Mouse (Mus musculus) testis, adult 2 months (tissue): Measurements from ENCODE around the gene Iqgap2.

Experiments used
- CTCF ChIP-seq: fragments of 200-500 bp; IDR thresholded peaks from 2 replicates; pipeline ENCODE4 v1.5.1; 2012; ENCODE audit warnings: low read depth, mild to moderate bottlenecking, inconsistent platforms, low read length, moderate library complexity; ENCODE audit not compliant: control insufficient read depth, insufficient read depth, insufficient replicate concordance
- POLR2A ChIP-seq: fragments of 200-500 bp; IDR thresholded peaks from 2 replicates; pipeline ENCODE4 v1.6.1; 2012; ENCODE audit warnings: low read depth, mild to moderate bottlenecking, inconsistent platforms, low read length, moderate library complexity; ENCODE audit not compliant: control insufficient read depth

DNA sequence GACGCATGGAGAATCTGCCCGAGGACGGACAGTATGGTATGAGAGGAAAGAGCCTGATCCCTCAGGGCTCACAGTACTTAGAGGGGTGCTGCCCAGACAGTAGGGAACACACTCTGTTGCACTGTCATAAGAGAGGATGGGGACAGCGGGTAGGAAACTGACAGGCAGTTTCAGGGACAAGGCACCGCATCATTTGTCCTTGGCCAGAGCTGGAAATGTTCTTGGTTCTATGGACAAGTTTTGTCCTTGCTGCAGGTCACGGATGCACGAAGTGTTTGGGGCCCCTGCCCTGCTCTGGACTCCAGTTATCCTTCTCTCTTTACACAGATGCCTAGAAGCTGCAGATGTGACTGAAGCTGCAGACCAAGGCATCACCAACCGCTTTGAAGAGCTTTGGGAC, 284.7 kb downstream of the Iqgap2 start:
- TF ChIP-seq POLR2A (no peak), CTCF (no peak)
